8 mouse cellular contexts compared by ENCODE assay signal in the genomic region with DNA sequence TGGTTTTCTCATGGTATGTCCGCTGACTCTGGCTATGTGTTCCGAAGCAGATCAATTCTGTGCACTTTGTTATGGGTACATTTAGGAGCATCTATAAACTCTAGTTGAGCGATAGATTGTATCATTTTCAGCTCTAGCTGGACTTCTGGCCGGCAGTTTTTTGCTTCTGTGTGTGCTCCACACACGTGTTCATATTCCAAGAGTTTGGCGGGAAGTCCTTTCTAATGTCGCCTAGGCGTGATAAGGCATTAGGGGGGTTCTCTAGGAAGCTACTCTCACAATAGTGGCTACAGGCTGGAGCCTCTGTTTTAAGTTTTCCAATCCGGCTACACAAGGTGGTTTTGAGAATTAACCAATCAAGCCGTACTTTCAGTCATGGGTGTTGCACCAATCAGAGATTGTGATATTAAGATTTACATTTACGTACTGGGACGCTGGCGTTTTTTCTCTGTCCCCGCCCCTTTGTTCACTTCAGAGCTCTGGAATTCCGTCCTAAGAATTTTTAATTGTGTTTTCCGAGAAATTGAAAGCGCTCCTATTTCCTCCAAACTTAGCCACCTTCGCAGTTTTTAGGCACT. TPM values are rescaled to one million over a fixed set of nuclear protein-coding genes. Genes with fewer than 3 reads are reported as not detected.
A peak's percentile ranks its signal among the peaks of the same experiment; 100 is the strongest.
DNase-seq lines count a peak whose midpoint lies in the region; ATAC-seq and TF ChIP-seq lines count a peak whose summit lies in the region.

No protein-coding gene starts in this region.

- H3K9me3 ChIP-seq in E14TG2a.4 (ENCODE audit: low read length), result no peaks in the 10 kb centered on the region
- no peaks in the 10 kb centered on the region for H3K9me3 ChIP-seq in heart, postnatal 0 days (replicated peaks; ENCODE audit: control insufficient read depth, low read length)
- no peaks in the 10 kb centered on the region for H3K9me3 ChIP-seq in liver, embryonic 14.5 days (ENCODE audit: control insufficient read depth, low read length)

- peak overlapping the region; percentile 83 for H3K9ac ChIP-seq in heart, postnatal 0 days (replicated peaks; ENCODE audit: low read depth, low read length)
- H3K9ac ChIP-seq in liver, embryonic 14.5 days (replicated peaks), result peak overlapping the region; percentile 92

- peak overlapping the region; percentile 85 for H3K4me2 ChIP-seq in heart, postnatal 0 days (ENCODE audit: low read depth, low read length)
- peak overlapping the region; percentile 79 for H3K4me2 ChIP-seq in liver, embryonic 14.5 days (ENCODE audit: low read depth)

- H3K27ac ChIP-seq in heart, postnatal 0 days (ENCODE audit: low read depth), result peak overlapping the region; percentile 88
- peak overlapping the region; percentile 95 for H3K27ac ChIP-seq in liver, embryonic 14.5 days

- H3K36me3 ChIP-seq in E14TG2a.4 (ENCODE audit: insufficient read depth, low read length), result no peaks in the 10 kb centered on the region
- H3K36me3 ChIP-seq in heart, postnatal 0 days (replicated peaks; ENCODE audit: control insufficient read depth, insufficient read depth, low read length), result no peaks in the 10 kb centered on the region
- H3K36me3 ChIP-seq in liver, embryonic 14.5 days (replicated peaks; ENCODE audit: control insufficient read depth, insufficient read depth, low read depth), result no peaks in the 10 kb centered on the region

- H3K4me1 ChIP-seq in E14TG2a.4 (replicated peaks; ENCODE audit: low read depth, low read length), result peaks cover 28% of the 10 kb centered on the region
- 0 out of 2 replicates have a peak, but pooled peaks cover 5% of the 10 kb centered on the region for H3K4me1 ChIP-seq in heart, postnatal 0 days (ENCODE audit: control insufficient read depth, insufficient read depth)
- H3K4me1 ChIP-seq in liver, embryonic 14.5 days (replicated peaks; ENCODE audit: control insufficient read depth in 2 of 2, insufficient read depth in 2 of 2, low read length in 1 of 2), result peaks cover 21 to 27% of the 10 kb centered on the region in 2 experiments

- WGBS in heart, postnatal 0 days, result under 1% methylated on average over 18 of the region's 18 CpGs
- under 1% methylated on average over 18 of the region's 18 CpGs for WGBS in liver, embryonic 14.5 days (ENCODE audit: insufficient replicate concordance)

- peak; percentile 7; the same call in 1 of the 2 replicates for TF ChIP-seq POLR2A in brain, embryonic 14.5 days (IDR thresholded peaks at IDR 0.05; ENCODE audit: borderline replicate concordance, extremely low read depth, insufficient read depth, insufficient read length, poor library complexity, severe bottlenecking)

- no peak for TF ChIP-seq CTCF in E14TG2a.4 (conservative IDR thresholded peaks at IDR 0.05; ENCODE audit: low read length)
- TF ChIP-seq CTCF in brain, embryonic 14.5 days (IDR thresholded peaks at IDR 0.05; ENCODE audit: borderline replicate concordance, extremely low read depth, insufficient read depth, insufficient read length), result no peak
- TF ChIP-seq CTCF in heart, postnatal 0 days (IDR thresholded peaks at IDR 0.05; ENCODE audit: low read depth), result no peak
- no peak for TF ChIP-seq CTCF in liver, embryonic 14.5 days (IDR thresholded peaks at IDR 0.05; ENCODE audit: low read depth)

- DNase-seq in brain, embryonic 14.5 days (ENCODE audit: low read depth), result peak; percentile 98
- peak; percentile 98 for DNase-seq in heart, postnatal 0 days (ENCODE audit: low spot score)
- peak; percentile 75 to 89 for DNase-seq in kidney, postnatal 36 days
- peak; percentile 86 to 94 (median 88) for DNase-seq in liver, embryonic 14.5 days (ENCODE audit: low read depth in 3 of 3, low spot score in 3 of 3)
- peak; percentile 77 for DNase-seq in neural tube, embryonic 10.5 days (ENCODE audit: extremely low spot score, low spot score)
- peak; percentile 68 to 75 for DNase-seq in thymus, postnatal 10 days (ENCODE audit: low spot score in 2 of 2)

- H3K27me3 ChIP-seq in E14TG2a.4 (ENCODE audit: insufficient read depth, low read length), result no peaks in the 10 kb centered on the region
- H3K27me3 ChIP-seq in heart, postnatal 0 days (ENCODE audit: control insufficient read depth, insufficient read depth, low read length), result no peaks in the 10 kb centered on the region
- H3K27me3 ChIP-seq in liver, embryonic 14.5 days (ENCODE audit: control insufficient read depth, insufficient read depth, low read length), result no peaks in the 10 kb centered on the region

- TF ChIP-seq EP300 in heart, postnatal 0 days (IDR thresholded peaks at IDR 0.05; ENCODE audit: low read depth), result peak; percentile 48; the same call in 1 of the 2 replicates
- TF ChIP-seq EP300 in liver, embryonic 14.5 days (IDR thresholded peaks at IDR 0.05; ENCODE audit: low read depth), result no peak; the same call in 1 of the 2 replicates

- peak overlapping the region; percentile 78 for H3K4me3 ChIP-seq in E14TG2a.4 (replicated peaks; ENCODE audit: low read length)
- H3K4me3 ChIP-seq in heart, postnatal 0 days (ENCODE audit: low read depth, low read length), result peak overlapping the region; percentile 56
- peak overlapping the region; percentile 63 to 83 for H3K4me3 ChIP-seq in liver, embryonic 14.5 days (ENCODE audit: insufficient read depth in 1 of 2, low read depth in 2 of 2, low read length in 2 of 2)

- peak; percentile 62 for ATAC-seq in erythroid progenitor cell, adult 5-6 weeks (replicated peaks; ENCODE audit: low FRiP score, poor library complexity, severe bottlenecking)
- peak; percentile 68 for ATAC-seq in heart, postnatal 0 days (ENCODE audit: insufficient read depth, low read depth)
- peak; percentile 51 for ATAC-seq in liver, embryonic 14.5 days (ENCODE audit: insufficient read depth)

RNA-seq across cellular contexts. Expression of a gene that starts 2.9 kb away (rescaled TPM):
- polyA plus RNA-seq in brain, embryonic 14.5 days (2012; rRNA removed), result 0.39 and 0.51 TPM in 2 replicates
- 59.1 and 59.8 TPM in 2 replicates for total RNA-seq in erythroid progenitor cell, adult 5-6 weeks (2015; ENCODE audit: low replicate concordance)
- total RNA-seq in erythroid progenitor cell, adult 5-6 weeks (2017; ENCODE audit: low replicate concordance), result 587 and 674 TPM in 2 replicates
- total RNA-seq in heart, postnatal 0 days (2014; rRNA removed; ENCODE audit: low replicate concordance), result 61.7 and 66.1 TPM in 2 replicates
- 0.16 and 0.20 TPM in 2 replicates for polyA plus RNA-seq in heart, postnatal 0 days (2015; fragmentation: Nextera tagmentation; extraction: Ambion mirVana)
- polyA plus RNA-seq in liver, embryonic 14.5 days (2012; rRNA removed), result 0.54 and 0.70 TPM in 2 replicates
- 1.2 and 1.6 TPM in 2 replicates for polyA plus RNA-seq in liver, embryonic 14.5 days (2014; fragmentation: Nextera tagmentation; extraction: Ambion mirVana)

RNA-seq across cellular contexts. Expression of a gene that starts 4.5 kb away (rescaled TPM):
- polyA plus RNA-seq in brain, embryonic 14.5 days (2012; rRNA removed), result 17.2 and 25.6 TPM in 2 replicates
- total RNA-seq in erythroid progenitor cell, adult 5-6 weeks (2015; ENCODE audit: low replicate concordance), result 838 and 1,105 TPM in 2 replicates
- 7,675 and 12,079 TPM in 2 replicates for total RNA-seq in erythroid progenitor cell, adult 5-6 weeks (2017; ENCODE audit: low replicate concordance)
- total RNA-seq in heart, postnatal 0 days (2014; rRNA removed; ENCODE audit: low replicate concordance), result 2,919 and 3,073 TPM in 2 replicates
- polyA plus RNA-seq in heart, postnatal 0 days (2015; fragmentation: Nextera tagmentation; extraction: Ambion mirVana), result 0.65 TPM in 1 of 2 replicates, not detected in the other
- polyA plus RNA-seq in liver, embryonic 14.5 days (2012; rRNA removed), result 4.9 and 17.8 TPM in 2 replicates
- 0.75 and 1.6 TPM in 2 replicates for polyA plus RNA-seq in liver, embryonic 14.5 days (2014; fragmentation: Nextera tagmentation; extraction: Ambion mirVana)

RNA-seq across cellular contexts. Expression of a gene that starts 6.2 kb away (rescaled TPM):
- polyA plus RNA-seq in brain, embryonic 14.5 days (2012; rRNA removed), result 34.2 and 40.6 TPM in 2 replicates
- total RNA-seq in erythroid progenitor cell, adult 5-6 weeks (2015; ENCODE audit: low replicate concordance), result 238 and 264 TPM in 2 replicates
- 387 and 422 TPM in 2 replicates for total RNA-seq in erythroid progenitor cell, adult 5-6 weeks (2017; ENCODE audit: low replicate concordance)
- 625 and 977 TPM in 2 replicates for total RNA-seq in heart, postnatal 0 days (2014; rRNA removed; ENCODE audit: low replicate concordance)
- polyA plus RNA-seq in heart, postnatal 0 days (2015; fragmentation: Nextera tagmentation; extraction: Ambion mirVana), result 0.70 and 0.97 TPM in 2 replicates
- 25.4 and 53.3 TPM in 2 replicates for polyA plus RNA-seq in liver, embryonic 14.5 days (2012; rRNA removed)
- 3.9 and 5.1 TPM in 2 replicates for polyA plus RNA-seq in liver, embryonic 14.5 days (2014; fragmentation: Nextera tagmentation; extraction: Ambion mirVana)

RNA-seq across cellular contexts. Expression of a gene that starts 12.1 kb away (rescaled TPM):
- 4.5 and 5.5 TPM in 2 replicates for polyA plus RNA-seq in brain, embryonic 14.5 days (2012; rRNA removed)
- total RNA-seq in erythroid progenitor cell, adult 5-6 weeks (2015; ENCODE audit: low replicate concordance), result 145 and 158 TPM in 2 replicates
- total RNA-seq in erythroid progenitor cell, adult 5-6 weeks (2017; ENCODE audit: low replicate concordance), result 262 and 310 TPM in 2 replicates
- total RNA-seq in heart, postnatal 0 days (2014; rRNA removed; ENCODE audit: low replicate concordance), result 441 and 779 TPM in 2 replicates
- polyA plus RNA-seq in heart, postnatal 0 days (2015; fragmentation: Nextera tagmentation; extraction: Ambion mirVana), result 0.29 and 0.45 TPM in 2 replicates
- 5.1 and 13.6 TPM in 2 replicates for polyA plus RNA-seq in liver, embryonic 14.5 days (2012; rRNA removed)
- 1.00 and 1.1 TPM in 2 replicates for polyA plus RNA-seq in liver, embryonic 14.5 days (2014; fragmentation: Nextera tagmentation; extraction: Ambion mirVana)

RNA-seq across cellular contexts. Expression of a gene that starts 12.7 kb away (rescaled TPM):
- 4.4 and 4.7 TPM in 2 replicates for polyA plus RNA-seq in brain, embryonic 14.5 days (2012; rRNA removed)
- total RNA-seq in erythroid progenitor cell, adult 5-6 weeks (2015; ENCODE audit: low replicate concordance), result 90.1 and 113 TPM in 2 replicates
- total RNA-seq in erythroid progenitor cell, adult 5-6 weeks (2017; ENCODE audit: low replicate concordance), result 325 and 367 TPM in 2 replicates
- total RNA-seq in heart, postnatal 0 days (2014; rRNA removed; ENCODE audit: low replicate concordance), result 82.5 and 133 TPM in 2 replicates
- 0.25 and 0.31 TPM in 2 replicates for polyA plus RNA-seq in heart, postnatal 0 days (2015; fragmentation: Nextera tagmentation; extraction: Ambion mirVana)
- polyA plus RNA-seq in liver, embryonic 14.5 days (2012; rRNA removed), result 6.7 and 8.7 TPM in 2 replicates
- 1.2 and 1.4 TPM in 2 replicates for polyA plus RNA-seq in liver, embryonic 14.5 days (2014; fragmentation: Nextera tagmentation; extraction: Ambion mirVana)

Comparison
In these comparisons a context has a peak if more than half of its experiments do, and no peak if none do; other contexts are left out.
1. Peak in every context shown above with its lines: DNase-seq, ATAC-seq, H3K4me3 ChIP-seq and H3K27ac ChIP-seq.